Mouse (Mus musculus): ENCODE data around the gene Tnc.
A peak's percentile ranks its signal among the peaks of the same experiment; 100 is the strongest.

Gene Tnc

GRCm38 (mm10) chr4:64046831-64047493 lies at the start of gene Tnc:
Gene Tnc (minus strand): TSS chr4:64047015.
- DNase-seq (ENCODE audit: low read depth, low spot score) = peak; percentile 45

DNA sequence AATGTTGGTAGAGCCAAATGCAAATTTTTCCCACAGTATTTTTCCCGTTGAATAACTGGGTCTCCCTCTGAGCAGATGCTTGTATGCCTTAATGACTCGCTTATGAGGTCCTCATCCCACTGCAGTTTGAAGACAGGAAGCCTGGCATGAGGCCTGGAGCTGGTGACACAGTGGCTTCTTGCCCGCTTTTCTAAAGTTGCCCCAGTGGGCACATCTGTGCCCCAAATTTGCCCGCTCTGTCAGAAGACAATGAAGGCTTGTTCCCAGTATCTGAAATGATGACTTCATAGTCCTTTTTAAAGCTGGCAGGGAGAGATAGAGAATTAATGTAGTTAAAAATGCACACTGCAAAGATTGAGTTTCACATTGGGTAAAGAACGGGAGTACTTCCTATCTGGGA lies 47.4 kb upstream of the Tnc start:
- DNase-seq (ENCODE audit: low read depth, low spot score) = no peak

GRCm38 (mm10) chr4:64092857-64093256 lies 46.0 kb upstream of the Tnc start:
- no peak for DNase-seq (ENCODE audit: low read depth, low spot score)

DNA sequence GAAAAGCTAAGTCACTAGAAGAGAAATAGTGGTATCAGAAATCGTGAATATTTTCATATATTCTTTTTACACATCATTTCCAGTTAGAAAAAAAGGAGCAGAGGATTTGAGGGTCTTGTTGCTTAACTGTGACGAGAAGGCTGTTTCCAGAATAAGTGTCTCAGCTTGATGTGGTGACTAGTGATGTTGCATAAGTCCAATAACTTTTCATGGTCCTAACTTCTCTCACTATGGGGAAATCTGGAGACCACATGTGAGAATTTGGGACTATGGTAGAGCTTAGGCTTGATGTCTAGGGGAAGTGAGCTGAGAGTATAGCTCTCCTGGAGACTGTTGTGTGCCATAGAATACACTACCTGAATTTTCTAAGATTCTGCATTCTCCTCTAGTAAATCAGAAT lies 42.6 kb upstream of the Tnc start:
- no peak for DNase-seq (ENCODE audit: low read depth, low spot score)

GRCm38 (mm10) chr4:64087675-64088074 lies 40.9 kb upstream of the Tnc start:
- no peak for DNase-seq (ENCODE audit: low read depth, low spot score)

GRCm38 (mm10) chr4:64085993-64086567 lies 39.3 kb upstream of the Tnc start:
- no peak for DNase-seq (ENCODE audit: low read depth, low spot score)

- no peak for DNase-seq (ENCODE audit: low read depth, low spot score)
Observed at GRCm38 (mm10) chr4:64083858-64084257, 37.0 kb upstream of the Tnc start.

GRCm38 (mm10) chr4:64078029-64078619 lies 31.3 kb upstream of the Tnc start:
- DNase-seq (ENCODE audit: low read depth, low spot score) = no peak

DNA sequence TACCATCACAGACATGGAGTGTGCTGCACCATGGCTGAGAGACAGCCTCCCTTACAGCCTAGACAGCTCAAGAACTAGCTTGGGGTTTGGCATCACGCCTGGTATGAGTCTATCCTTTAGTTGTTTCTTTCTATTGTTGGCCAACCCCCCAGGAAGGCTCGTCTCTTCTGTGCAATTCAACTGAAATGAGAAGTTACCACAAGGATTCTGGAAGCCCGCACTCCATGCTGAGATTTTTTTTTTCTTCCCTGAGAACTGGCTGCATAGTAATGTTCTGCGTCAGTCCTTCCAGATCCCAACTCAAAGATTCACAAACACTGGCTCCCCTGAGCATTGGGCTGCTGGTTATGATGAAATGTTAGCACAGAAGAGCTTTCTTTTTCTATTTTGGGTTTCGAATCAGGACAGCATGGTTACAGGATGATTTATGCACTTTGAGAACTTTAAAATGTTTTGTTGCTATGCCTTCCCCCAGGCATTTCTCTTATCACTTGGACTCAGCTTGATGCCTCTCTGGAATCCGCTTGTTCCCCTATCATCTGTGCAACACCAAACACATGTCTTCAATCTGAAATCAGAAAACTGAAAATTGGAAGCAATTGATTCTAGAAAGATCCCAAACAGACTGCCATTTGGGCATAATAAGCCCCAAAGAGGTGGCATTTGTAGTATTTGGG lies 29.7 kb upstream of the Tnc start:
- DNase-seq (ENCODE audit: low read depth, low spot score) = no peak

GRCm38 (mm10) chr4:64074725-64075124 lies 27.9 kb upstream of the Tnc start:
- DNase-seq (ENCODE audit: low read depth, low spot score) = no peak

GRCm38 (mm10) chr4:64067394-64067793 lies 20.6 kb upstream of the Tnc start:
- no peak for DNase-seq (ENCODE audit: low read depth, low spot score)

DNA sequence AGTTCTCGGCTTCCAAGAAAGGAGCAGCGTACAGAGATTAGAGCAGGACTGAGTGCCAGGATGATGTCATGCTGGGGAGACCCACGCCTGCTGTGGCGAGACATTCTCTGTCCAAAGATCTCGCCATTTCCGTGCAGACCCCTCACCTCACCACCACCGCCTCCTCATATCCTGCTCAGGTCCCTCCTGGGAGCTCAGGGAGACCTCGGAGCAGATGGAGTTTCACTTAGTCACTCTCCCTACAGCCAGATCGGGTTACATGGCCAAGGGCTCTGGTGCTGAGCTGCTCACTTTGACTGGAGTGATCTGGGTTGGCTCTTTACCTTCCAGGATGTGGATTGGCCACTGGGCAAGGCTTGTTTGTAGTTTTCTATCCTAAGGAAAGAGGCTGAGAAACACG lies 18.5 kb upstream of the Tnc start:
- DNase-seq (ENCODE audit: low read depth, low spot score) = no peak

DNA sequence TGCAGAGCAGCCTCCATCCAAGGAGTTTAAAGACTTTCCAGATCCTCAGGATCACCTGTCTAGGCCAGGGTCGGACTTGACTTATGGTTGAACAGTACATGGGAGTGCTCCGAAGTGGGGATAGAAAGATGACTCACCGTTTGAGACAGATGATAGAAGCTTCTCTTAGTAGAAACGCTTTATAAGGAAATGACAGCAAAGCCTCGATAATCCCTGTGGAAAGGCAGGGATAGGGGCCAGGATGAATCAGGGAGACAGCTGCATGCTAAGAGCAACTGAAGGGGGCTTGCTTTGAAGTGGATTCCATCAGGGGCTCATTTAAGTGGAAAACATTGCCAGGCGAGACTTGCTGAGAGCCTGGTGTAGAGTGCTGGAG lies 12.0 kb upstream of the Tnc start:
- no peak for DNase-seq (ENCODE audit: low read depth, low spot score)

DNA sequence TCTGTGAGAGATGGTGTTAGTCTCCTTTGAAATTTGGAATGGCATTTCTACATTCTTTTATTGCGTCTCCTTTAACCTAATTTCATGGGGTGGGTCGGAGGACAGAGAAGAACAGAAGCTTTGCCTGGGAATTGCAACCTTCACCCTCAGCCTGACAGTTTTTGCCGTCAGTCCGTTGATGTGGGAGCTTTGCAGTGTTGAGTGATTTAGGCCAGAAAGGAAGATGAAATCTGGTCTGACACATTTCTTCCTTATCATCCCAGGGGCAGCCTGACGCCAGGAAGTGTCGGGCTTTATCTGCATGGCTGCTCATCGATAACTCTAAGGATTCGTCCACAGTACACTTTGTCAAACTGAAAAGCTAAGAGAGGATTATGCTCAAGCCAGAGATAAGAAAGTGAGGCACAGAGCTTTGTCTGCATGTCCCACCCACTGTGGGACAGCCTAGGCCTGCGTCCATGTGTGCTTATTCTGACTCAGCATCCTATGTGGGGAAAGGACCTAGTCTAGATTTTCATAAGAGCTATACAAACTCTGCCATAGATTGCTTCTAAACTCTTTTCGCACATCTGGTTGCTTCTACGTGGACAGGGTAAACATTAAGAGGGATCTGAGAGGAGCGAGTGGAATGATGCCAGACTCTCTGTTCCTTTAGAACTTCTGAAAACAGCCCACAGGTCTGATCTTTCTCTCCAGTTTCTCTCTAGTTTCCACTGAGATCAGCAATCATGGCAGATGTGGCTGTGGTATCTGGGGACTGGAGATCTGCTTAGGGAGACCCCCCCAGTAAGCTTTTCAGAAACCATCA lies 11.4 kb upstream of the Tnc start:
- no peak for DNase-seq (ENCODE audit: low read depth, low spot score)

DNA sequence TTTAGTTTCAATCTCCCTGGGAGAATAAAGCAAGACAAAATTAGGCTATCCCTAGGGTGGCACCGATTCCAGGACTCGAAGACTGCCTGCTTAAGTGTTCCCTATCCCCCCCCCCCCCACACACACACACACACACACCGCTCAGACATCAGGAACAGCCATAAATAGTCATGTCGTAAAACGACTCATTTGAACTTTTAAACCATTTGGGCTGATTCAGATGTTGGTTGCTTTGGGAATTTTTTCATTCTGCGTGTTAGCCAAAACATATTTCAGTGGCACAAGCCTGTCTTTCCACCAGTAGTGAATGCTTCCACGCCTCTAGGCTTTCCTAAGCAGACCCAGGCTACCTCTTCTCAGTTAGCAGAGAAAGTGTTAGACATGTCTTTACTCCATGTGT lies 1.4 kb upstream of the Tnc start:
- DNase-seq (ENCODE audit: low read depth, low spot score) = no peak

DNA sequence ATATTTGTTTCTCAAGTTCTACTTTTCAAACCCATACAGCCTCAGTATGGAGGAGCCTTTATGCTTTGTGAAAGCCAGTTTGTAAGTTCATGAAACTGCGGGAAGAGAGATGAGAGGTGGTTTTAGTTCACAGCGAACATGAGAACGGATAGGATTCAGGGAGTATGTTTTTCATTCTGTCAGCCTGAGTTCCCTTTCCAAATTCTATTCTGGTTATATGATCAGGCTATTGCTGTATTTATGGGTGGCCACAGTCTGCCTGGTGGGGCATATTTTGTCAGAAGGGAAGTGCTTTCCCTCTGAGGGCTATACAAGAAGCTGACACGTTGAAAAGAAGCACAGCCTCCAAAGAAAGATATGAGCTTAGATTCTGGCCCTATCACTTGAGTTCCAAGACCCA lies 2.9 kb downstream of the Tnc start:
- no peak for DNase-seq (ENCODE audit: low read depth, low spot score)

GRCm38 (mm10) chr4:64043371-64043770 lies 3.4 kb downstream of the Tnc start:
- no peak for DNase-seq (ENCODE audit: low read depth, low spot score)

GRCm38 (mm10) chr4:64039091-64039490 lies 7.7 kb downstream of the Tnc start:
- no peak for DNase-seq (ENCODE audit: low read depth, low spot score)

GRCm38 (mm10) chr4:64037513-64037912 lies 9.3 kb downstream of the Tnc start:
- no peak for DNase-seq (ENCODE audit: low read depth, low spot score)

- DNase-seq (ENCODE audit: low read depth, low spot score) = no peak
Observed at GRCm38 (mm10) chr4:64034724-64035123, 12.1 kb downstream of the Tnc start.

- DNase-seq (ENCODE audit: low read depth, low spot score) = no peak
Observed at GRCm38 (mm10) chr4:64033191-64033590, 13.6 kb downstream of the Tnc start.

DNA sequence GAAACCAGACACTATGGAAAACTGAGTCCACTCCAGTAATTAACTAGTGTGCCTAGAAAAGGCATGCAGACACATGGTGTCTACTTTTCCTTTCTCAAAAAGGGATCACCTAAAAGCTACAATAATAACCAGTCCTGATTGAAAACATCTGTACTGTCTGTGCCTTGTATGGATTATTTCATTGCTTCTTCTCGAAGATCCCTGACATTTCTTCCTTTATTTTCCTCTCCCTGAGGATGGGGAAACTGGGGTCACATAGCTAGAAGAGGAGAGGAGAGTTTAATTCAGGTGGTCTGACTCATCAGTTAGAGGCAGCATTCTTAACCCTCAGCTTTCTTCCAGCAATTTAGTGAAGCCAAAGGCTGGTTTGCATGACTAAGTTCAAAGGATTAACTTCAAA lies 17.3 kb downstream of the Tnc start:
- DNase-seq (ENCODE audit: low read depth, low spot score) = no peak

Data from ES-CJ7 (cell line).